Mouse (Mus musculus) forebrain, embryonic 11.5 days (tissue): ENCODE data around the gene Larp6. TPM values are rescaled to one million over a fixed set of nuclear protein-coding genes. Genes with fewer than 3 reads are reported as not detected.

Experiments
- ATAC-seq: fragments of 200-750 bp; cut with Nextera tagmentation; replicated peaks from 2 replicates; pipeline ENCODE4 v1.8.0; 2017; ENCODE audit warnings: moderate TSS enrichment; ENCODE audit not compliant: low FRiP score
- DNase-seq: peaks from one replicate; pipeline ENCODE4 v3.0.0-alpha.2; 2017; ENCODE audit warnings: low spot score
- H3K27ac ChIP-seq: fragments of 300-500 bp; sonication (generic); 2 replicates; pipeline ENCODE4 v1.5.1; 2014; ENCODE audit warnings: low read depth, low read length
- H3K27me3 ChIP-seq: fragments of 300-500 bp; sonication (generic); 2 replicates; pipeline ENCODE4 v1.6.1; 2014; ENCODE audit warnings: mild to moderate bottlenecking, low read length, mixed read lengths; ENCODE audit not compliant: control insufficient read depth, insufficient read depth
- H3K36me3 ChIP-seq: fragments of 300-500 bp; sonication (generic); 2 replicates; pipeline ENCODE4 v1.6.1; 2014; ENCODE audit warnings: mild to moderate bottlenecking, low read length, moderate library complexity, mixed read lengths; ENCODE audit not compliant: control insufficient read depth, insufficient read depth
- H3K4me1 ChIP-seq: fragments of 300-500 bp; sonication (generic); replicated peaks from 2 replicates; pipeline ENCODE4 v1.6.1; 2014; ENCODE audit warnings: low read length, mixed read lengths; ENCODE audit not compliant: control insufficient read depth, insufficient read depth
- H3K4me2 ChIP-seq: fragments of 300-500 bp; sonication (generic); 2 replicates; pipeline ENCODE4 v1.6.1; 2014; ENCODE audit warnings: low read depth, mild to moderate bottlenecking, low read length, moderate library complexity, mixed read lengths; ENCODE audit not compliant: severe bottlenecking
- H3K4me3 ChIP-seq: fragments of 300-500 bp; sonication (generic); 2 replicates; pipeline ENCODE4 v1.5.1; 2014; ENCODE audit warnings: low read depth, low read length
- H3K9ac ChIP-seq: fragments of 300-500 bp; sonication (generic); 2 replicates; pipeline ENCODE4 v1.6.1; 2014; ENCODE audit warnings: low read length
- H3K9me3 ChIP-seq: fragments of 300-500 bp; sonication (generic); 2 replicates; pipeline ENCODE4 v1.6.1; 2016; ENCODE audit warnings: low read length, mixed read lengths; ENCODE audit not compliant: control insufficient read depth
- WGBS: fragments of 180-500 bp; shearing (Covaris S2); extraction: QIAGEN DNeasy Blood & Tissue Kit; methylation state at CpG from one replicate; pipeline ENCODE4 v1.1.7; 2014; 5-methylcytosine and 5-hydroxymethylcytosine counted together
- polyA plus RNA-seq: library from polyadenylated mRNA; unstranded; fragments of >200 nt; fragmentation: Nextera tagmentation; extraction: Ambion mirVana; gene quantifications from 2 replicates; pipeline ENCODE4 v1.2.1, GENCODE M21; 2014

Larp6 gene
- polyA plus RNA-seq, 1 experiment from 2014 or later, result 1.4 TPM

- DNase-seq, result peak; percentile 41
Measured at GRCm38 (mm10) chr9:60756866-60757740, 44.3 kb downstream of the Larp6 start.

GRCm38 (mm10) chr9:60757817-60758216 is 45.0 kb downstream of the Larp6 start:
- Histone ChIP-seq H3K9me3 (no peaks in the 10 kb centered on the region), H3K27me3 (no peaks in the 10 kb centered on the region), H3K4me3 (no peak overlapping the region), H3K36me3 (no peaks in the 10 kb centered on the region), H3K4me2 (no peak overlapping the region), H3K27ac (no peak overlapping the region), H3K9ac (no peak overlapping the region), H3K4me1 (no peaks in the 10 kb centered on the region)
- WGBS, result 62% methylated on average over 5 of the region's 5 CpGs
- no peak for ATAC-seq
- peak; percentile 53 for DNase-seq

More at GRCm38 (mm10) chr9:60756866-60757740, 44.3 kb downstream of the Larp6 start:
- no peaks in the 10 kb centered on the region for H3K36me3 ChIP-seq
- H3K27ac ChIP-seq, result no peak overlapping the region
- H3K4me3 ChIP-seq, result no peak overlapping the region
- 83% methylated on average over 15 of the region's 15 CpGs for WGBS
- no peak for ATAC-seq
- no peak overlapping the region for H3K4me2 ChIP-seq
- no peaks in the 10 kb centered on the region for H3K27me3 ChIP-seq
- H3K4me1 ChIP-seq, result no peaks in the 10 kb centered on the region
- H3K9me3 ChIP-seq, result no peaks in the 10 kb centered on the region
- no peak overlapping the region for H3K9ac ChIP-seq

DNA sequence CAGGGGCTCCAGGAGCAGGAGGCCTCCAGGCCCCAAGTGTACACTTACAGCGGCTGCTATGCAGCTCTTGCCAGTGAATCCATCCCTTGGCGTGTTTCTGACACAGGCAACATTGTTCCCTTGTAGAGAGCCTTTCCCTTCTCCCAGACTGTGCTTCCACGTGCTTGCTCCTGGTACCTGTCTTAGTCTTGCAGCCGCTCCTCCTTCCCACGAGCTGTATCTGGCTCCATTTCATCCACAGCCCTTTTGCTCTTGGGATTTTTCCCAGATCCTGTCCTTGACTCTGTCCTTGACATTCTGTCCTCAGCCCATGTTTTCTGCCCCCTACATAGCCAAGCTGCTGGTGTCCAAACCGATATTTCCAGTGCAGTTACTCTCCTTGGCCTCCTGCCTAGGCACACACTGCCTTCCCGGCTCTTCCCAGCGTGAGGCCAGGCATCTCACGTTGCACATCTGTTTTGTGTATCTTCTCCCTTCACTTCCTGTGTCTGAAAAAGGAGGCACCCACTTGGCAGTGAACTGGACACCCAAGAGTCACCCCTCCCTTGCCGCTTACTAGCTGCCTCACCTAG is 46.7 kb downstream of the Larp6 start:
- H3K9me3 ChIP-seq, result no peaks in the 10 kb centered on the region
- WGBS, result 78% methylated on average over 10 of the region's 10 CpGs
- ATAC-seq, result no peak
- no peak overlapping the region for H3K4me2 ChIP-seq
- H3K27me3 ChIP-seq, result no peaks in the 10 kb centered on the region
- no peak overlapping the region for H3K4me3 ChIP-seq
- H3K4me1 ChIP-seq, result no peaks in the 10 kb centered on the region
- no peak overlapping the region for H3K27ac ChIP-seq
- DNase-seq, result no peak
- no peak overlapping the region for H3K9ac ChIP-seq
- no peaks in the 10 kb centered on the region for H3K36me3 ChIP-seq

DNA sequence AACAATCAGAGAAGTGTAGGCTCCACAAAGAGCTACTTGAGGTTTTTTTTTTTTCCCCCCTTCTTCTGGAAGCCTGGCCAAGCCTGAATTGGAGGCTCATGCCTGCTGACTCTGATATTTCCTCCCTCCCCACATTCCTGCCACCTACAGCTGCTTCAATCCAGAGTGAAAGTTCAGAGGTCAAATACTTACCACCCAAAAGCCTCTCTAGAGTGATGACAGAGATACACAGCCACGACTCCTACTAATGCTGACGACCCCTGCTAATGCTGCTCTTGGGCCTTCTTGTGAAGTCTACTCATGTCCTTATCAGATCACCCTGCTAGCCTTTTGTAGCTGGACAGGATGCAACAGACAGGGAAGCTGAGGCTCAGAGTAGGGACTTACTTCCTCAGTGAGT is 52.4 kb downstream of the Larp6 start:
- WGBS, result 58% methylated on average over 2 of the region's 2 CpGs
- H3K36me3 ChIP-seq, result no peaks in the 10 kb centered on the region
- DNase-seq (peak; percentile 29), ATAC-seq (no peak)
- no peak overlapping the region for H3K27ac ChIP-seq
- no peak overlapping the region for H3K9ac ChIP-seq
- no peaks in the 10 kb centered on the region for H3K9me3 ChIP-seq
- no peak overlapping the region for H3K4me3 ChIP-seq
- H3K4me1 ChIP-seq, result no peaks in the 10 kb centered on the region
- H3K4me2 ChIP-seq, result no peak overlapping the region
- no peaks in the 10 kb centered on the region for H3K27me3 ChIP-seq

GRCm38 (mm10) chr9:60768393-60768792 is 55.6 kb downstream of the Larp6 start:
- Histone ChIP-seq H3K27me3 (no peaks in the 10 kb centered on the region), H3K4me1 (no peaks in the 10 kb centered on the region), H3K9ac (no peak overlapping the region), H3K4me3 (no peak overlapping the region), H3K9me3 (no peaks in the 10 kb centered on the region), H3K27ac (no peak overlapping the region), H3K36me3 (no peaks in the 10 kb centered on the region), H3K4me2 (no peak overlapping the region)
- ATAC-seq, result no peak
- DNase-seq, result peak; percentile 41
- 82% methylated on average over 9 of the region's 9 CpGs for WGBS

- WGBS, result 76% methylated on average over 6 of the region's 6 CpGs
- DNase-seq (peak; percentile 32), ATAC-seq (no peak)
- Histone ChIP-seq H3K27me3 (no peaks in the 10 kb centered on the region), H3K27ac (no peak overlapping the region), H3K36me3 (no peaks in the 10 kb centered on the region), H3K9ac (no peak overlapping the region), H3K4me1 (no peaks in the 10 kb centered on the region), H3K9me3 (no peaks in the 10 kb centered on the region), H3K4me3 (no peak overlapping the region), H3K4me2 (no peak overlapping the region)
Measured at GRCm38 (mm10) chr9:60769711-60770111, 56.9 kb downstream of the Larp6 start.

GRCm38 (mm10) chr9:60773713-60774112 is 60.9 kb downstream of the Larp6 start:
- 83% methylated on average over 2 of the region's 2 CpGs for WGBS
- Histone ChIP-seq H3K27ac (no peak overlapping the region), H3K4me1 (no peaks in the 10 kb centered on the region), H3K9ac (no peak overlapping the region), H3K4me2 (no peak overlapping the region), H3K9me3 (no peaks in the 10 kb centered on the region), H3K36me3 (no peaks in the 10 kb centered on the region), H3K4me3 (no peak overlapping the region), H3K27me3 (no peaks in the 10 kb centered on the region)
- no peak for DNase-seq
- no peak for ATAC-seq

DNA sequence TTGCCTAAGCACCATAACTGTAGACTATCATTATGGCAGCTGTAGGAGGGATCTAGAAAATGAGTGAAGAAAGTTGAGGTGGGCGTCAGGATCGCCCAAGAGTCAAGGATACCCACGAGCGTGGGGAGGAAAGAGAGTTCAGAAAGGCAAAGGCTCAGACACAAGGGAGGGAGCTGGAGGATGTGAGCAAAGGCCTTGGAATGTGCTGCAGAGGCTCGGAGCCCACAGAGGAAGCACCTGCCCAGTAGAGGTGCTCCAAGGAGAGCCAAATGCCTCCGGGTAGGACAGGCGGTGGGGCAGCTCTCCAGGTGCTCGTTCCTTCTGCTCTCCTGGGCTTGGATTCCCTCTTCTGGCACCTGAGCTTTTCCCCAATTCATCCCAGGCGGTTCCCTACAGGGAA is 64.1 kb downstream of the Larp6 start:
- Histone ChIP-seq H3K4me2 (no peak overlapping the region), H3K4me1 (no peaks in the 10 kb centered on the region), H3K27ac (no peak overlapping the region), H3K27me3 (no peaks in the 10 kb centered on the region), H3K9me3 (no peaks in the 10 kb centered on the region), H3K4me3 (no peak overlapping the region), H3K9ac (no peak overlapping the region), H3K36me3 (no peaks in the 10 kb centered on the region)
- no peak for DNase-seq
- 88% methylated on average over 9 of the region's 9 CpGs for WGBS
- ATAC-seq, result no peak
